Mouse (Mus musculus) liver, postnatal 0 days (tissue): Measurements from ENCODE around the gene Tprgl.

Source experiments
- CTCF ChIP-seq: sonication (generic); IDR thresholded peaks from 2 replicates; pipeline ENCODE4 v1.5.1; 2016; ENCODE audit warnings: antibody characterized with exemption, low read depth
- EP300 ChIP-seq: IDR thresholded peaks from 2 replicates; pipeline ENCODE4 v1.6.1; 2016; ENCODE audit warnings: antibody characterized with exemption, low read depth, mild to moderate bottlenecking

- TF ChIP-seq EP300 (no peak), CTCF (no peak)
These were observed 49.4 kb upstream of the Tprgl start for GRCm38 (mm10) chr4:154209825-154210224.
